Mouse (Mus musculus) kidney, postnatal 4 days (tissue): Measurements from ENCODE around the gene Pllp.

Source experiments
- DNase-seq, 2 experiments: peaks; one replicate each; pipeline ENCODE4 v3.0.0; 2021; ENCODE audit warnings: mixed read lengths in 2 of 2

The Pllp gene

GRCm38 (mm10) chr8:94646165-94646564 lies 49.9 kb downstream of the Pllp start:
- no peak for DNase-seq

GRCm38 (mm10) chr8:94645202-94645601 lies 50.9 kb downstream of the Pllp start:
- DNase-seq = no peak

GRCm38 (mm10) chr8:94641938-94642337 lies 54.1 kb downstream of the Pllp start:
- DNase-seq = no peak

GRCm38 (mm10) chr8:94641183-94641582 lies 54.9 kb downstream of the Pllp start:
- DNase-seq = no peak

- DNase-seq = no peak
Observed at GRCm38 (mm10) chr8:94634211-94634610, 61.9 kb downstream of the Pllp start.

DNA sequence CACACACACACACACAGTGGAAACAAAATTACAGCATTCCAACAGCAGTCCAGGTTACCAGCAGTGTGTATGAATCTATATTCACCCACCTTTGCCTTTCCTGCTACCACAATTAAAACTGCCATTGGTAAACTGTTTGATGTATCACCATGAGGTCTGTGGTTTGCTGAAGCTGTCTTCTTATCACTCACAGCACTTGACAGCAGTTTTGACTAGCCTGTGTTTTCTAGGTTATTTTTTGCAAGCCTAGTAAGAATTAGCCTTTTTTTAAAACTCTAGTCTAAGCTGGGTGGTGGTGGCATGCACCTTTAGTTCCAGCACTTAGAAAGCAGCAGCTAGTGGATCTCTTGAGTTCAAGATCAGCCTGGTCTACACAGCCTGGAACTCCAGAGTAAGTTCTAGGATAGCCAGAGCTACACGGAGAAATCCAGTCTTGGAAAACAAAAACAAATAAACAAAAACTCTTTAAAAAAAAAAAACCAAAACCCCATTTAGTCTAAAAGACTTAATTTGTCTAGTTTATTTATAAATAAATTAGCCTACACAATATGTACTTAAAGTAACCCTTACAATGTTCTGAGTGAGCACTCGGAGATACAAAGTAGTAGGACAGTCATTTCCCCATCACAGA lies 62.4 kb downstream of the Pllp start:
- DNase-seq = no peak
